Mouse (Mus musculus) stomach, postnatal 0 days (tissue): ENCODE results near the gene Ivns1abp. TPM values are rescaled to one million over a fixed set of nuclear protein-coding genes. Genes with fewer than 3 reads are reported as not detected.

ENCODE experiments used
- ATAC-seq: fragments of 200-750 bp; cut with Nextera tagmentation; 2 replicates; pipeline ENCODE4 v1.8.0; 2017; ENCODE audit not compliant: low FRiP score, low TSS enrichment
- DNase-seq: peaks from one replicate; pipeline ENCODE4 v3.0.0-alpha.2; 2016; ENCODE audit warnings: low spot score
- H3K27ac ChIP-seq: fragments of 300-500 bp; sonication (generic); replicated peaks from 2 replicates; pipeline ENCODE4 v1.5.1; 2014; ENCODE audit warnings: mild to moderate bottlenecking, control low read depth
- H3K27me3 ChIP-seq: fragments of 300-500 bp; sonication (generic); 2 replicates; pipeline ENCODE4 v1.6.1; 2014; ENCODE audit warnings: low read length; ENCODE audit not compliant: control insufficient read depth, insufficient read depth
- H3K36me3 ChIP-seq: fragments of 300-500 bp; sonication (generic); 2 replicates; pipeline ENCODE4 v1.6.1; 2014; ENCODE audit warnings: low read length, mixed read lengths; ENCODE audit not compliant: control insufficient read depth, insufficient read depth
- H3K4me1 ChIP-seq: fragments of 300-500 bp; sonication (generic); replicated peaks from 2 replicates; pipeline ENCODE4 v1.6.1; 2014; ENCODE audit warnings: antibody characterized with exemption; ENCODE audit not compliant: control insufficient read depth, insufficient read depth
- H3K4me2 ChIP-seq: fragments of 300-500 bp; sonication (generic); replicated peaks from 2 replicates; pipeline ENCODE4 v1.6.1; 2014; ENCODE audit warnings: low read depth, mild to moderate bottlenecking, control low read depth, moderate library complexity
- H3K4me3 ChIP-seq: fragments of 300-500 bp; sonication (generic); 2 replicates; pipeline ENCODE4 v1.5.1; 2014; ENCODE audit warnings: low read depth, low read length, control low read depth
- H3K9ac ChIP-seq: fragments of 300-500 bp; sonication (generic); 2 replicates; pipeline ENCODE4 v1.6.1; 2014; ENCODE audit warnings: mild to moderate bottlenecking, low read length, control low read depth, mixed read lengths
- H3K9me3 ChIP-seq: fragments of 300-500 bp; sonication (generic); 2 replicates; pipeline ENCODE4 v1.6.1; 2016; ENCODE audit warnings: low read length; ENCODE audit not compliant: control insufficient read depth
- CTCF ChIP-seq: IDR thresholded peaks from 2 replicates; pipeline ENCODE4 v1.5.1; 2016; ENCODE audit warnings: antibody characterized with exemption, low read depth, mild to moderate bottlenecking, moderate library complexity
- EP300 ChIP-seq: optimal IDR thresholded peaks from 2 replicates; pipeline ENCODE3; 2016; ENCODE audit warnings: antibody characterized with exemption
- WGBS: fragments of 180-500 bp; shearing (Covaris S2); extraction: QIAGEN DNeasy Blood & Tissue Kit; methylation state at CpG from one replicate; pipeline ENCODE4 v1.1.7; 2014; 5-methylcytosine and 5-hydroxymethylcytosine counted together
- polyA plus RNA-seq: library from polyadenylated mRNA; unstranded; fragments of >200 nt; fragmentation: Nextera tagmentation; extraction: Ambion mirVana; gene quantifications from 2 replicates; pipeline ENCODE4 v1.2.1, GENCODE M21; 2015

Ivns1abp gene
- polyA plus RNA-seq, 1 experiment from 2014 or later = 92.8 TPM

- Histone ChIP-seq H3K4me3 (no peak overlapping the region), H3K4me1 (no peaks in the 10 kb centered on the region), H3K27me3 (no peaks in the 10 kb centered on the region), H3K36me3 (peaks cover 9% of the 10 kb centered on the region), H3K9me3 (no peaks in the 10 kb centered on the region), H3K27ac (no peak overlapping the region), H3K4me2 (no peak overlapping the region), H3K9ac (no peak overlapping the region)
- 96% methylated on average over 3 of the region's 3 CpGs for WGBS
- no peak for ATAC-seq
- DNase-seq = no peak
- TF ChIP-seq CTCF (no peak), EP300 (no peak)
Observed at GRCm38 (mm10) chr1:151368444-151368843, 24.2 kb downstream of the Ivns1abp start.

- no peak for TF ChIP-seq CTCF
- no peak for TF ChIP-seq EP300
Observed at GRCm38 (mm10) chr1:151370573-151370972, 26.3 kb downstream of the Ivns1abp start.

GRCm38 (mm10) chr1:151371543-151371942, 27.3 kb downstream of the Ivns1abp start:
- H3K27ac ChIP-seq = no peak overlapping the region
- H3K4me1 ChIP-seq = no peaks in the 10 kb centered on the region
- TF ChIP-seq CTCF (no peak), EP300 (no peak)
- H3K9ac ChIP-seq = no peak overlapping the region
- DNase-seq (no peak), ATAC-seq (no peak)
- 70% methylated on average over 5 of the region's 5 CpGs for WGBS
- H3K4me3 ChIP-seq = no peak overlapping the region
- H3K27me3 ChIP-seq = no peaks in the 10 kb centered on the region
- no peak overlapping the region for H3K4me2 ChIP-seq
- no peaks in the 10 kb centered on the region for H3K9me3 ChIP-seq
- H3K36me3 ChIP-seq = peaks cover 9% of the 10 kb centered on the region

More at GRCm38 (mm10) chr1:151370573-151370972, 26.3 kb downstream of the Ivns1abp start:
- Histone ChIP-seq H3K9me3 (no peaks in the 10 kb centered on the region), H3K4me3 (no peak overlapping the region), H3K4me1 (no peaks in the 10 kb centered on the region), H3K36me3 (peaks cover 9% of the 10 kb centered on the region), H3K27me3 (no peaks in the 10 kb centered on the region), H3K4me2 (no peak overlapping the region), H3K9ac (no peak overlapping the region), H3K27ac (no peak overlapping the region)
- DNase-seq = no peak
- no peak for ATAC-seq
- 85% methylated on average over 3 of the region's 3 CpGs for WGBS

- TF ChIP-seq EP300 (no peak), CTCF (no peak)
- H3K36me3 ChIP-seq = peaks cover 8% of the 10 kb centered on the region
- no peak for ATAC-seq
- no peak overlapping the region for H3K4me2 ChIP-seq
- no peak for DNase-seq
- no peak overlapping the region for H3K4me3 ChIP-seq
- H3K4me1 ChIP-seq = no peaks in the 10 kb centered on the region
- H3K9ac ChIP-seq = no peak overlapping the region
- no peak overlapping the region for H3K27ac ChIP-seq
- WGBS = 58% methylated on average over 1 of the region's 1 CpGs
- H3K27me3 ChIP-seq = no peaks in the 10 kb centered on the region
- H3K9me3 ChIP-seq = no peaks in the 10 kb centered on the region
Observed at GRCm38 (mm10) chr1:151372823-151373222, 28.5 kb downstream of the Ivns1abp start.

- TF ChIP-seq EP300 (no peak), CTCF (peak; percentile 46)
- no peak overlapping the region for H3K27ac ChIP-seq
- H3K36me3 ChIP-seq = no peaks in the 10 kb centered on the region
- H3K9me3 ChIP-seq = no peaks in the 10 kb centered on the region
- DNase-seq = no peak
- H3K27me3 ChIP-seq = no peaks in the 10 kb centered on the region
- WGBS = 91% methylated on average over 3 of the region's 3 CpGs
- ATAC-seq = no peak
- H3K4me3 ChIP-seq = no peak overlapping the region
- H3K4me2 ChIP-seq = no peak overlapping the region
- no peaks in the 10 kb centered on the region for H3K4me1 ChIP-seq
- H3K9ac ChIP-seq = no peak overlapping the region
Observed at GRCm38 (mm10) chr1:151377353-151377752, 33.1 kb downstream of the Ivns1abp start.

GRCm38 (mm10) chr1:151390029-151390428, 45.8 kb downstream of the Ivns1abp start:
- ATAC-seq (no peak), DNase-seq (peak; percentile 27)
- H3K36me3 ChIP-seq = peaks cover 3% of the 10 kb centered on the region; the same call in 1 of the 2 replicates
- H3K4me1 ChIP-seq = no peaks in the 10 kb centered on the region
- WGBS = 93% methylated on average over 1 of the region's 1 CpGs
- no peak overlapping the region for H3K9ac ChIP-seq
- no peaks in the 10 kb centered on the region for H3K9me3 ChIP-seq
- no peak overlapping the region for H3K27ac ChIP-seq
- H3K4me3 ChIP-seq = no peak overlapping the region
- H3K27me3 ChIP-seq = no peaks in the 10 kb centered on the region
- TF ChIP-seq EP300 (no peak), CTCF (peak; percentile 73)
- no peak overlapping the region for H3K4me2 ChIP-seq
